Mouse (Mus musculus) erythroblast, embryonic 14.5 days (primary cell): ENCODE results near the gene Sh3pxd2a. TPM values are rescaled to one million over a fixed set of nuclear protein-coding genes. Genes with fewer than 3 reads are reported as not detected.

Experiments used
- H3K27me3 ChIP-seq: 2 replicates; pipeline ENCODE4 v1.6.1; 2012; ENCODE audit warnings: inconsistent platforms; ENCODE audit not compliant: control insufficient read depth
- H3K36me3 ChIP-seq: 2 replicates; pipeline ENCODE4 v1.6.1; 2012; ENCODE audit warnings: mild to moderate bottlenecking, inconsistent platforms; ENCODE audit not compliant: control insufficient read depth
- H3K4me1 ChIP-seq: 2 replicates; pipeline ENCODE4 v1.6.1; 2012; ENCODE audit warnings: inconsistent platforms; ENCODE audit not compliant: control insufficient read depth
- H3K4me3 ChIP-seq: replicated peaks from 2 replicates; pipeline ENCODE3; 2012; ENCODE audit warnings: moderate library complexity, mild to moderate bottlenecking, inconsistent platforms
- H3K9me3 ChIP-seq: 2 replicates; pipeline ENCODE4 v1.6.1; 2012; ENCODE audit warnings: low read length, inconsistent platforms, mixed read lengths; ENCODE audit not compliant: control insufficient read depth
- GATA1 ChIP-seq: IDR thresholded peaks from 2 replicates; pipeline ENCODE4 v1.6.1; 2012; ENCODE audit warnings: low read length, inconsistent platforms, mixed read lengths
- TAL1 ChIP-seq: IDR thresholded peaks from 3 replicates; pipeline ENCODE4 v1.6.1; 2012; ENCODE audit warnings: low read length, inconsistent platforms, mixed read lengths
- polyA plus RNA-seq: library from polyadenylated mRNA; stranded (reverse); fragments of >175 nt; gene quantifications from 2 replicates; pipeline ENCODE4 v1.2.3, GENCODE M21; 2012

The Sh3pxd2a gene
- polyA plus RNA-seq, 1 experiment = 0.10 TPM

- Histone ChIP-seq H3K9me3 (no peaks in the 10 kb centered on the region), H3K4me3 (no peak overlapping the region), H3K4me1 (no peaks in the 10 kb centered on the region), H3K36me3 (no peaks in the 10 kb centered on the region; the same call in 1 of the 2 replicates), H3K27me3 (no peaks in the 10 kb centered on the region)
- TF ChIP-seq GATA1 = no peak
- no peak for TF ChIP-seq TAL1
Measured at GRCm38 (mm10) chr19:47298100-47298499, 166.1 kb downstream of the Sh3pxd2a start.

GRCm38 (mm10) chr19:47292451-47292951, 171.7 kb downstream of the Sh3pxd2a start:
- Histone ChIP-seq H3K36me3 (no peaks in the 10 kb centered on the region), H3K4me1 (no peaks in the 10 kb centered on the region), H3K9me3 (no peaks in the 10 kb centered on the region), H3K4me3 (no peak overlapping the region), H3K27me3 (no peaks in the 10 kb centered on the region)
- no peak for TF ChIP-seq TAL1
- TF ChIP-seq GATA1 = no peak

GRCm38 (mm10) chr19:47291307-47292080, 172.7 kb downstream of the Sh3pxd2a start:
- H3K4me3 ChIP-seq = no peak overlapping the region

GRCm38 (mm10) chr19:47286886-47287450, 177.2 kb downstream of the Sh3pxd2a start:
- peaks cover 6% of the 10 kb centered on the region; the same call in 1 of the 2 replicates for H3K36me3 ChIP-seq
- H3K27me3 ChIP-seq = no peaks in the 10 kb centered on the region
- no peaks in the 10 kb centered on the region for H3K9me3 ChIP-seq
- TF ChIP-seq GATA1 = no peak
- no peak for TF ChIP-seq TAL1
- H3K4me1 ChIP-seq = no peaks in the 10 kb centered on the region
- H3K4me3 ChIP-seq = no peak overlapping the region

More at GRCm38 (mm10) chr19:47291307-47292080, 172.7 kb downstream of the Sh3pxd2a start:
- TF ChIP-seq GATA1 (no peak), TAL1 (no peak)
- no peaks in the 10 kb centered on the region for H3K9me3 ChIP-seq
- no peaks in the 10 kb centered on the region for H3K4me1 ChIP-seq
- peaks cover under 1% of the 10 kb centered on the region; the same call in 1 of the 2 replicates for H3K36me3 ChIP-seq
- H3K27me3 ChIP-seq = no peaks in the 10 kb centered on the region

DNA sequence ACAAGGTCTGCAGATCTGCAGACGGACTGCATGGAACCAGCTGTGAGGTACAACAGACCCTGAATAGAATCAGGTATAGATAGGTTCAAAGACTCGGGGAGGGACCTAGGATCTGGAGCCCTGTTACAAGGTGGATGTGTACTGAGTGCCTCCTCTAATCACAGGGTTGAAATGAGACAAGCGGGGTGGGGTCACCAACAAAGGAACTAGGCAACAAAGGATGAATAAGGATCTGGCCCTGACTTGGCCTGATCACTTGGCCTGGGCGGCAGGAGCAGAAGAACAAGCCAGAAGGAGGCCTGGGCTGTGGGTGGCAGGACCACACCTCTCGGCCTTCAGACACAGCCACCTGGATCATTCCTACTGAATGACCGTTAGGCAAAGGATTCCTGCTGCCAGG, 178.6 kb downstream of the Sh3pxd2a start:
- TF ChIP-seq GATA1 (no peak), TAL1 (no peak)

DNA sequence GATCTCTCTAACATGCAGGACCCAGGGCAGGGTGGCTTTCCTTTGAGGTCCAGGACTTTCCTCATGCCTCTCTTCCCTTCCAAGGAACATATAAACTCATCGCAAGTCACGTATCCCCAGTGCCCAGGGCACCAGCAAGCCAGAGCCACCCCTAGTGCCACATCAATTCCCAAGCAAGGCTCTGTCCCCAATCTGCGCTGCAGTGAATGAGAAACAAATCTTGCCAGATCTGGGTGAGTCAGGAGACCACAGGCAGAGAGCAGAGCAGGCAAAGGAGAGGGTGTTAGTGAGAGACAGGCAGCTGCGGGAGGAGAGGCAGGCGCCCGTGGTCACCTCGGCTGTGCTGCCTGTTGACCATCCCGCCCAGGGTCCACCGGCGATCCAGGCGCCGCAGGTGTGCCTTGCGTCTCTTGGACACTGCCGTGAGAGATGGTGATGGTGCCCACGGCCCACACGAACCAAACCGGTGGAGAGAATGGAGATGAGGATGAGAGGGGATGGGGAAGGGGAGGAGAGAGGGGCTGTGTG, 181.4 kb downstream of the Sh3pxd2a start:
- Histone ChIP-seq H3K9me3 (no peaks in the 10 kb centered on the region), H3K27me3 (no peaks in the 10 kb centered on the region), H3K4me1 (no peaks in the 10 kb centered on the region), H3K36me3 (peaks cover 9% of the 10 kb centered on the region; the same call in 1 of the 2 replicates), H3K4me3 (no peak overlapping the region)
- TF ChIP-seq TAL1 (no peak), GATA1 (no peak)

More for the DNA sequence above, 178.6 kb downstream of the Sh3pxd2a start:
- Histone ChIP-seq H3K27me3 (no peaks in the 10 kb centered on the region), H3K4me1 (no peaks in the 10 kb centered on the region), H3K4me3 (no peak overlapping the region), H3K9me3 (no peaks in the 10 kb centered on the region), H3K36me3 (peaks cover 6% of the 10 kb centered on the region; the same call in 1 of the 2 replicates)

DNA sequence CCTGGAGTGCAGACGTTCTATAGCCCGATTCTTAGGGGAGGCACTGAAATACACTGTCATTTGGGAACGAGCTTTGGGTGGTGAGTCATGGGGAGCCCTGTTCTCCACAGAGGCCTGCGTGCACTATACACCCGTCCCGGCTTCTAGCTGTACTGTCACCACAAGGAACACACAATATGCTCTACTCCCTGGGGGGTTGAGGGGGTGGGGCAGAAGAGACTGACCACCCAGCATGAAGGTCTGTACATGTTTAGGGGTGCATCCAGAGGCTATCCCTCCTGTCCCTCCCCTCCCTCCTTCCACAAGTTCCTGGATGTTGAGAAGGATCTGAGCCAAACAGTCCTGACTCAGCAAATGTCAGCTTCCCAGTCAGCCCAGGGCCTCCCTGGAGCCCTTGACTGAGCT, 182.1 kb downstream of the Sh3pxd2a start:
- TF ChIP-seq TAL1 (no peak), GATA1 (no peak)
- H3K4me1 ChIP-seq = no peaks in the 10 kb centered on the region
- H3K9me3 ChIP-seq = no peaks in the 10 kb centered on the region
- peaks cover 9% of the 10 kb centered on the region; the same call in 1 of the 2 replicates for H3K36me3 ChIP-seq
- no peaks in the 10 kb centered on the region for H3K27me3 ChIP-seq
- no peak overlapping the region for H3K4me3 ChIP-seq

DNA sequence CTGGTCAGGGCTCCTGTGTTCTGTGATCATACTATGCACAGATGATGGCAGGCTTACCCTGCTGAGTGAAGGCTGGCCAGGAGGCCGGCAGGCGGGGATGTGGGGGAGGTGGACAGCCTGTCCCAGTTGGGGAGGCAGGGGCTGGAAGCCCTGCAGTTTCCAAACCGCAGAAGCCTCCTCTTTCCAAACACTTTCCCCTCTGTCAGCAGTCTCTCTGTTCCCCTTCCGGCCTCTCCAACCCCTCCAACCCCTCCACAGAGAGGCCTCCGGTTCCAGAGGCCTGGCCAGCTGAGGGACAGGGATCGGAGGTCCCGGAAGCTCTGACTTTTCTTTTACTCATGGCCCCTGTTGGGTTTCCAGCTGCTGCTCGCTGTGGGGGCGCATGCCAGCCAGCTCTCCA, 183.3 kb downstream of the Sh3pxd2a start:
- no peak overlapping the region for H3K4me3 ChIP-seq
- H3K9me3 ChIP-seq = no peaks in the 10 kb centered on the region
- no peaks in the 10 kb centered on the region for H3K4me1 ChIP-seq
- TF ChIP-seq TAL1 = no peak
- no peak for TF ChIP-seq GATA1
- H3K27me3 ChIP-seq = no peaks in the 10 kb centered on the region
- peaks cover 7% of the 10 kb centered on the region; the same call in 1 of the 2 replicates for H3K36me3 ChIP-seq

- Histone ChIP-seq H3K9me3 (no peaks in the 10 kb centered on the region), H3K4me1 (no peaks in the 10 kb centered on the region), H3K4me3 (no peak overlapping the region), H3K27me3 (no peaks in the 10 kb centered on the region), H3K36me3 (peaks cover 7% of the 10 kb centered on the region; the same call in 1 of the 2 replicates)
- no peak for TF ChIP-seq TAL1
- no peak for TF ChIP-seq GATA1
Measured at GRCm38 (mm10) chr19:47279788-47280532, 184.2 kb downstream of the Sh3pxd2a start.
